Mouse (Mus musculus) testis, postnatal 10 days (tissue): Measurements from ENCODE around the gene Best3.

Experiments used
- DNase-seq: peaks from one replicate; pipeline ENCODE4 v3.0.0; 2021; ENCODE audit warnings: low spot score

Gene Best3

GRCm38 (mm10) chr10:116986264-116987082, at the start of gene Best3:
Best3 (plus strand) TSS chr10:116986314.
- no peak for DNase-seq

DNA sequence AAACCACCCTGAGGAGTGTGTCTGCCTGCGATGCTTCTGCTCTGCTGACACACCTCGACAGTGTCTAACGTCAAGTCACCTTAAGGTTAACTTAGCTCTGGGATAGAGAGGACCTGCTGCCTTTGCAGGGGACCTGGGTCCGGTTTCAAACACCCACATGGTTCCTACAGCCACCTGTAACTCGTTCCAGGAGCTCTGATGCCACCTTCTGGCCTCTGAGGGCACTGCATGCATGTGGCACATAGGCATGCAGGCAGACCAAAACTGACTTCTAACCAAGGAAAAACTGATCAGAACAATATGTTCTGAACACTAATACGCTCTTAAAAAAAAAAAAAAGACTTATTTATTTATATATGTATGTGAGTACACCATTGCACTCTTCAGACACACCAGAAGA, 43.1 kb upstream of the Best3 start:
- peak; percentile 59 for DNase-seq

GRCm38 (mm10) chr10:116944144-116944543, 42.0 kb upstream of the Best3 start:
- DNase-seq: no peak

- DNase-seq: no peak
Observed at GRCm38 (mm10) chr10:116944940-116945339, 41.2 kb upstream of the Best3 start.

- DNase-seq: no peak
Observed at GRCm38 (mm10) chr10:116948414-116948813, 37.7 kb upstream of the Best3 start.

DNA sequence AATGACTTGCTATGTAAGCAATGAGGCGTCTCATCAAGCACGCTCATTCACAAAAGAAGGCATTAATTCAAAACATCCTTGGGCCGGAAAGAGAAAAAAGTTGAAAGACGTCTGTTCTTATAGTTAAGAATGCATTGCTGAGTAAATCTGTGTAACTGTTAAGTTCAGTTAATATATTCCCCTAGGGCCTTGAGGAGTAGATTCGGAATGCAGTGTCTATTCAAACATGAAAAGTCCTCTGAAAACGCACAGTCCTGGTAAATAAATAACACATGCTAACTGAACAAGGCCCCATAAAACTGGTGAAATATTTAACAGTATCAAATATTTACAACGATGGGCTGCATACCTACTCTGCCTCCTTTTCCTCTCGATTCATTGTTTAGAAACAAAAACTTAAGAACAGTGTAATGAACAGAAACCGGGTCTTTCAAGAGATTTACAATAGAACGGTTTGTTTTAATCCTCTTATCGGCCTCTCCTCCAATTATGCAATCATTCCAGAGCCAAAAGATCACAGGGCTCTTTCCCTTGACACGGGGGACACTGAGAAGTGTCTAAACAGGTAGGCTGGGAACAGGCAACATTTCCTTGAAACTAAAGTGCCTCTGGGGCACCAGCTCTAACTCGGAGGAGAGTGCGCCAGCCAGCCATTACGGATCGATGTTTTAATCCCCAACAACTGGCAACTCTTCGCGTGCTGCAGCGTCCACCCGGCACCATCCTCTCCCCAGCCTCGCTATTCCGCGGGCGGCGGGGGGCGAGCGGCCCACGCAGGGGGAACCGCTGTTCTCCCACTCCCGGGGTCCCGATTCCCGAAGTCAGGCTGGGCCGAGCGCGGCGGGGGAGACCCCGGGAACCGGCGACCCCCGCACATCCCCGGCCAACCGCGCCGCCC, 36.8 kb upstream of the Best3 start:
- DNase-seq: peak; percentile 62

- DNase-seq: peak; percentile 97
Observed at GRCm38 (mm10) chr10:116950009-116950769, 35.9 kb upstream of the Best3 start, which contains the start of gene Rab3ip. Rab3ip (minus strand) TSS chr10:116950769.

- DNase-seq: no peak
Observed at GRCm38 (mm10) chr10:116950886-116951285, 35.2 kb upstream of the Best3 start.

DNA sequence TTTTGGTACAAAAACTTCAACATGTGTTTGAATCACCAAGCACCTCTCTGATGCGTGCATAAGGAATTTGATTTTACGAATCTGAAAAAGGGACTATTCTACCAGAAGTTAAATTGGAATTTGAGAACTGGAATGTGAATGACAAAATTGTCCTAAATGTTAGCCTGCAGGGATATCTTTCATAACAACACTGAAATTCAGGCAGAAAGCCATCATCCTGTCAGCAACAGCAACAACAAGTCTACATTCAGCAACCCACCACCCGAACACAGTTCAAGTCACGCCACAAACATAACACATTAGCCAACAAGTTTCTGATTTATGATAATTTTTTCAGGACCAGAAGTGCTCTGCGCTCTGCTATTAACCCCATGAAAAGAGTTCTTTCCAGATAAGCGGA, 30.9 kb upstream of the Best3 start:
- no peak for DNase-seq

- no peak for DNase-seq
Observed at GRCm38 (mm10) chr10:116956483-116957158, 29.5 kb upstream of the Best3 start.

- no peak for DNase-seq
Observed at GRCm38 (mm10) chr10:116957867-116958551, 28.1 kb upstream of the Best3 start.

GRCm38 (mm10) chr10:116962152-116962551, 24.0 kb upstream of the Best3 start:
- no peak for DNase-seq

- DNase-seq: peak; percentile 59
Observed at GRCm38 (mm10) chr10:116962803-116963202, 23.3 kb upstream of the Best3 start.

- no peak for DNase-seq
Observed at GRCm38 (mm10) chr10:116964084-116964483, 22.0 kb upstream of the Best3 start.

DNA sequence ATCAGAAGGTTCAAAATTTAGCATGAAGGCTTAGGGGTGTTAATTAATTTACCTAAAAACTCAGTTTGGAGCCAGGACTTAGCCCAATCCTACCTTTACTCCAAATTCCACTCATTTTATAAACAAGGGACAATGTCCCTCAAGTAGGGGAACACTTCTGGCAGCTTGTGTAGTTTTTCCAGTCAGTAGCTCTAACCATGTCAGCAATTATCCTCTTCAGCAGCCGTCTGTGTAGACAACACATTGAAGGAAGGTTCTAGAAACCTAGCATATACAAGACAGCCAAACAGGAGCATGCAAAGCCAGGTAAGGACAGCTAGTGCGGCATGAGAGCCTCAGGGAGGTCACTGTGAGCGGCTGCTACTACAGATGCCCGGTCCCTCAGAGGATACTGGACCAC, 21.5 kb upstream of the Best3 start:
- no peak for DNase-seq

- no peak for DNase-seq
Observed at GRCm38 (mm10) chr10:116965297-116965696, 20.8 kb upstream of the Best3 start.

DNA sequence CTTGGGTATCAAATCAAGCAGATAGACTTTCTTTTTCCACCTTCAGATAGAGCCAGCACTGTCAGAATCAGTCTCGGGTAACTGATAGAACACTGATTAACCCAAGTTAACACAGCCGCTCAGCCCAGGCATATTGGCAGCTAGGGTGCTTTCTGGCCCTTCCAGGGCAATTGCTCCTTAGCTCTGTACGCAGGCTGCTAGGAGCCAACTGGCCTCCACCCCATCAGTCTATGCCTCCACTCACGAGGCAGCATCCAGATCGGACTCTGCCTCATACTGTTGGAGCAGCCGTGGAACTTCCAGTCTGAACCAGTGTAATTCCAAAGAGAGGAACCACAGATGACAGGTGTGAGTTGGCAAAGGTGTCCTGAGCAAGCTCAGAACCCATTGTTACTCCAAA, 20.0 kb upstream of the Best3 start:
- no peak for DNase-seq

DNA sequence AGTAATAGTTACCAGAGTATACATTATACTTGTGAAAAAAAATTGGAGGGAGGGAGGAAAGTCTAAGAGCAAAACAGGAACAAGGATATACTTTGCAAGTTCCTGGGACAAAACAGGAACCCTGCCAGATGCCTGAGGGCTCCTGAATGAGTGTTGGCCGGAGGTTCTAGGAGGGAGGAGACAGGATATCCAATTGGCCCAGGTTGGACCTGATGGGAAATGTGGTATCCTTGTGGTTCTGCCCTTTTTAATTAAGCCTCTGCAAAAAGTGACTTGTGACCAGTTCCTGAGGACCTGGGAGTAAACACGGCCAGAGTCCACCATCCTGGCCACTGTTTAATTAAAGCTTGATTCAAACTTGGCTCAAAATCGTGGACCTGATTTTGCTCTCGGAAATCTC, 17.4 kb upstream of the Best3 start:
- DNase-seq: no peak

DNA sequence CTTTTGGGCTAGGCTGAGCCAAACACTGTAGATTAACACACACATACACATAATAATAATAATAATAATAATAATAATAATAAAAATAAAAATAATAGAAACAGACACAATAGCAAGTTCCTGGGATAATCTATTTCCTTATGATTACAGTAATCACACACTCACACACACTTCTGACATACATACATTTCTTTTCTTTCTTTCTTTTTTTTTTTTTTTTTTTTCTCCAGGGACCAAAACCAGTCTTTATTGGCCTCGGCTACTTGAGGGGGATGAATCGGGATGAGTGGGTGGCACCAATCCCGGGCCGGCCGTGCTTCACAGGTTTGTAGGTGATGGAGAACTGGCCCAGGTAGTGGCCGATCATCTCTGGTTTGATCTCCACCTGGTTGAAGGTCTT, 13.6 kb upstream of the Best3 start, which contains the start of gene Gm10271:
Gene Gm10271 (minus strand): TSS at position 101 of the 400 bp plus-strand sequence.
- DNase-seq: no peak

DNA sequence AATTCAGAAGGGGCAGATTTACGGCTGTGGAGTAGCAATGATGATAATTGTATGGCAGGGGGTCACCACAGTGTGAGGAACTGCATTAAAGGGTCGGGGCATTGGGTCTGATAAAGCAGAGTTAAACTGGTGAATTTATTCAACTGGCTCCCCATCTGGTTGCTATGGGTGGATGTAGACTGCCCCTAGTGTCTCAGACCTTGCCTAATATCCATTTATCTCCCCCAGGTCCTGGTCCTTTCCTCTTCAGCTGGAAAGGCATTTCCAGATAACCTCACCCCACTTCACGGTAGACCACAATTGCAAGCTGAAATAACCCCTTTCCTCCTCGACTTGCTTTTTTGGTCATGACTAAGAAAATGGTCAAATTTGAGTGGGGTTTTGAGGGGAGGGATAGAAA, 8.7 kb upstream of the Best3 start:
- DNase-seq: no peak

GRCm38 (mm10) chr10:116977858-116978257, 8.3 kb upstream of the Best3 start:
- DNase-seq: no peak
